Mouse (Mus musculus) myocyte (in vitro differentiated cells): Measurements from ENCODE around the gene Aktip.

ENCODE experiments used
- CEBPB ChIP-seq: IDR thresholded peaks from 2 replicates; pipeline ENCODE4 v1.6.1; 2011; ENCODE audit warnings: mild to moderate bottlenecking, moderate library complexity; ENCODE audit not compliant: poor library complexity, insufficient read depth, severe bottlenecking
- MAX ChIP-seq: IDR thresholded peaks from one replicate; pipeline ENCODE4 v1.6.1; 2011; ENCODE audit warnings: low read depth, mild to moderate bottlenecking, control low read depth
- MYOG ChIP-seq, 3 experiments: IDR thresholded peaks; one replicate each; pipeline ENCODE4 v1.6.1; 2011; ENCODE audit warnings: control low read depth in 2 of 3, low read depth in 2 of 3, mild to moderate bottlenecking in 2 of 3; ENCODE audit not compliant: insufficient read length in 2 of 3, control insufficient read depth in 1 of 3, insufficient read depth in 1 of 3
- POLR2A ChIP-seq: IDR thresholded peaks from one replicate; pipeline ENCODE4 v1.6.1; 2011; ENCODE audit warnings: low read depth, mild to moderate bottlenecking, control low read depth, moderate library complexity; ENCODE audit not compliant: insufficient read length
- POLR2AphosphoS2 ChIP-seq: IDR thresholded peaks from one replicate; pipeline ENCODE4 v1.6.1; 2011; ENCODE audit warnings: low read depth, control low read depth; ENCODE audit not compliant: insufficient read length
- REST ChIP-seq: IDR thresholded peaks from one replicate; pipeline ENCODE4 v1.6.1; 2011; ENCODE audit warnings: mild to moderate bottlenecking, control low read depth, moderate library complexity; ENCODE audit not compliant: insufficient read depth, insufficient read length
- TCF12 ChIP-seq: IDR thresholded peaks from one replicate; pipeline ENCODE4 v1.6.1; 2011; ENCODE audit warnings: mild to moderate bottlenecking, control low read depth; ENCODE audit not compliant: poor library complexity, insufficient read depth, severe bottlenecking
- USF1 ChIP-seq: IDR thresholded peaks from one replicate; pipeline ENCODE4 v1.6.1; 2011; ENCODE audit warnings: low read depth, mild to moderate bottlenecking, control low read depth, moderate library complexity

GRCm38 (mm10) chr8:91134659-91135058 is 65.1 kb downstream of the Aktip start:
- TF ChIP-seq MAX (no peak), POLR2AphosphoS2 (no peak), POLR2A (no peak), MYOG (IDR thresholded peaks at IDR 0.05; ENCODE audit: control insufficient read depth in 1 of 3, insufficient read depth in 1 of 3, insufficient read length in 2 of 3, low read depth in 2 of 3) (no peak), USF1 (no peak), CEBPB (no peak), REST (no peak), TCF12 (no peak)
